Mouse (Mus musculus) heart, postnatal 0 days (tissue): ENCODE results near the gene Ttc34.

Experiments used
- CTCF ChIP-seq: IDR thresholded peaks from 2 replicates; pipeline ENCODE4 v1.5.1; 2016; ENCODE audit warnings: antibody characterized with exemption, control low read depth, low read depth
- EP300 ChIP-seq: IDR thresholded peaks from 2 replicates; pipeline ENCODE4 v1.6.1; 2016; ENCODE audit warnings: antibody characterized with exemption, low read depth

- TF ChIP-seq EP300 (no peak), CTCF (no peak)
Measured at GRCm38 (mm10) chr4:154836183-154836915, 910 bp upstream of the Ttc34 start.
